Mouse (Mus musculus): ENCODE results near the gene Tfpt.

DNA sequence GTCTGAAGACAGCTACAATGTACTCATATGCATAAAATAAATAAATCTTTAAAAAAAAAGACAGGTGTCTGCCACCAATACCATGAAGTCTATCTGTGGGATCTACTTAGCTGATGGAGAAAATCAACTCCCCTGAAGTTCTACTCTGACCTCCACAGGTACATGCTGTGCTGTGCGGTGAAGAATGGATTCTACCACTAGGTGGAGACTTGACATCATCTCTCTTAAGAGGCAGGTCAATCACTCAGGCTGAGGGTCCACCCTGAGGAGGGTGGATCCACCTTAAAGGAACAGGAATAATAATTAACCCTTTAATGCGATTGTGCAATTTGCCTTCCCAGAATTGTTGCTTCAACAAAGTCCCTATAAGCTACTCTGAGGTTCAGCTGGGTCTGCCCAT is 22.9 kb downstream of the Tfpt start:
- TF ChIP-seq CTCF (IDR thresholded peaks at IDR 0.05; ENCODE audit: low read depth) (peak; percentile 71), EP300 (IDR thresholded peaks at IDR 0.05; ENCODE audit: low read depth) (no peak)

Data from liver, postnatal 0 days (tissue).